Mouse (Mus musculus) layer of hippocampus, postnatal 36 days (tissue): ENCODE results near the gene 1300017J02Rik. TPM values are rescaled to one million over a fixed set of nuclear protein-coding genes. Genes with fewer than 3 reads are reported as not detected.
A peak's percentile ranks its signal among the peaks of the same experiment; 100 is the strongest.

Source experiments
- DNase-seq, 2 experiments: peaks; one replicate each; pipeline ENCODE4 v3.0.0; 2022
- total RNA-seq, 2 experiments: library from RNA; stranded (reverse); gene quantifications; 2 replicates each; pipeline ENCODE4 v1.2.3; 2021

Gene 1300017J02Rik
- total RNA-seq, 2 experiments from 2014 or later = 0.15 TPM; not detected in 1

GRCm38 (mm10) chr9:103271104-103271503, 33.8 kb downstream of the 1300017J02Rik start:
- DNase-seq = no peak

- DNase-seq = no peak
Measured at GRCm38 (mm10) chr9:103265778-103266177, 39.1 kb downstream of the 1300017J02Rik start.

- no peak for DNase-seq
Measured at GRCm38 (mm10) chr9:103252906-103253305, 52.0 kb downstream of the 1300017J02Rik start.

GRCm38 (mm10) chr9:103248618-103249017, 56.3 kb downstream of the 1300017J02Rik start:
- DNase-seq = no peak

- DNase-seq = no peak
Measured at GRCm38 (mm10) chr9:103246526-103247168, 58.2 kb downstream of the 1300017J02Rik start.

GRCm38 (mm10) chr9:103243640-103244039, 61.2 kb downstream of the 1300017J02Rik start:
- DNase-seq = no peak

GRCm38 (mm10) chr9:103241206-103241605, 63.7 kb downstream of the 1300017J02Rik start:
- DNase-seq = no peak

- no peak for DNase-seq
Measured at GRCm38 (mm10) chr9:103239471-103239870, 65.4 kb downstream of the 1300017J02Rik start.

- DNase-seq = no peak
Measured at GRCm38 (mm10) chr9:103234565-103235165, 70.2 kb downstream of the 1300017J02Rik start.

- no peak for DNase-seq
Measured at GRCm38 (mm10) chr9:103234059-103234458, 70.8 kb downstream of the 1300017J02Rik start.

GRCm38 (mm10) chr9:103233006-103233395, 71.9 kb downstream of the 1300017J02Rik start:
- no peak for DNase-seq

- no peak for DNase-seq
Measured at GRCm38 (mm10) chr9:103232232-103233005, 72.5 kb downstream of the 1300017J02Rik start.

- peak; percentile 44 to 51 for DNase-seq
Measured at GRCm38 (mm10) chr9:103230151-103230951, 74.5 kb downstream of the 1300017J02Rik start, which contains the start of the genes Gm20425 and Trf. Gene Gm20425 (minus strand): TSS chr9:103230307. Gene Trf (minus strand): TSS chr9:103230444.

- DNase-seq = no peak
Measured at GRCm38 (mm10) chr9:103229037-103229867, 75.6 kb downstream of the 1300017J02Rik start.

- DNase-seq = no peak
Measured at GRCm38 (mm10) chr9:103228370-103229003, 76.4 kb downstream of the 1300017J02Rik start.

- no peak for DNase-seq
Measured at GRCm38 (mm10) chr9:103227760-103228159, 77.1 kb downstream of the 1300017J02Rik start.

GRCm38 (mm10) chr9:103226806-103227205, 78.1 kb downstream of the 1300017J02Rik start:
- no peak for DNase-seq

- no peak for DNase-seq
Measured at GRCm38 (mm10) chr9:103225464-103225863, 79.4 kb downstream of the 1300017J02Rik start.

- DNase-seq = no peak
Measured at GRCm38 (mm10) chr9:103224721-103225120, 80.2 kb downstream of the 1300017J02Rik start.

- DNase-seq = no peak
Measured at GRCm38 (mm10) chr9:103214281-103214680, 90.6 kb downstream of the 1300017J02Rik start.

GRCm38 (mm10) chr9:103213631-103214030, 91.3 kb downstream of the 1300017J02Rik start:
- DNase-seq = no peak
